Mouse (Mus musculus) embryonic facial prominence, embryonic 13.5 days (tissue): Measurements from ENCODE around the gene Slc22a15. TPM values are rescaled to one million over a fixed set of nuclear protein-coding genes. Genes with fewer than 3 reads are reported as not detected.

Experiments
- ATAC-seq: fragments of 200-750 bp; cut with Nextera tagmentation; 2 replicates; pipeline ENCODE4 v1.8.0; 2017; ENCODE audit warnings: low read depth; ENCODE audit not compliant: insufficient number of reproducible peaks, insufficient read depth, low FRiP score, low TSS enrichment
- H3K27ac ChIP-seq: fragments of 300-500 bp; sonication (generic); 2 replicates; pipeline ENCODE4 v1.5.1; 2015; ENCODE audit warnings: moderate library complexity, mild to moderate bottlenecking, inconsistent platforms
- H3K27me3 ChIP-seq: fragments of 300-500 bp; sonication (generic); 2 replicates; pipeline ENCODE4 v1.6.1; 2015; ENCODE audit warnings: mild to moderate bottlenecking, inconsistent platforms
- H3K36me3 ChIP-seq: fragments of 300-500 bp; sonication (generic); 2 replicates; pipeline ENCODE4 v1.6.1; 2015; ENCODE audit warnings: mild to moderate bottlenecking, inconsistent platforms
- H3K4me1 ChIP-seq: fragments of 300-500 bp; sonication (generic); 2 replicates; pipeline ENCODE4 v1.6.1; 2015; ENCODE audit warnings: inconsistent platforms
- H3K4me2 ChIP-seq: fragments of 300-500 bp; sonication (generic); 2 replicates; pipeline ENCODE4 v1.6.1; 2015; ENCODE audit warnings: moderate library complexity, mild to moderate bottlenecking, inconsistent platforms
- H3K4me3 ChIP-seq: fragments of 300-500 bp; sonication (generic); 2 replicates; pipeline ENCODE4 v1.5.1; 2015; ENCODE audit warnings: mild to moderate bottlenecking, inconsistent platforms
- H3K9ac ChIP-seq: fragments of 300-500 bp; sonication (generic); 2 replicates; pipeline ENCODE4 v1.6.1; 2015; ENCODE audit warnings: mild to moderate bottlenecking, inconsistent platforms
- H3K9me3 ChIP-seq: fragments of 300-500 bp; sonication (generic); 2 replicates; pipeline ENCODE4 v1.6.1; 2016; ENCODE audit warnings: inconsistent platforms
- WGBS: fragments of 180-500 bp; shearing (Covaris S2); methylation state at CpG from one replicate; pipeline ENCODE4 v1.1.7; 2015; ENCODE audit warnings: mixed read lengths; 5-methylcytosine and 5-hydroxymethylcytosine counted together
- polyA plus RNA-seq: library from polyadenylated mRNA; unstranded; fragments of >200 nt; fragmentation: Nextera tagmentation; extraction: Ambion mirVana; gene quantifications from 2 replicates; pipeline ENCODE4 v1.2.1, GENCODE M21; 2015

Slc22a15 gene
- polyA plus RNA-seq, 1 experiment from 2014 or later = 5.6 TPM

GRCm38 (mm10) chr3:101940418-101940817 is 16.2 kb upstream of the Slc22a15 start:
- Histone ChIP-seq H3K4me2 (no peak overlapping the region), H3K4me1 (no peaks in the 10 kb centered on the region), H3K27me3 (no peaks in the 10 kb centered on the region), H3K9ac (no peak overlapping the region), H3K36me3 (no peaks in the 10 kb centered on the region), H3K27ac (no peak overlapping the region), H3K4me3 (no peak overlapping the region), H3K9me3 (no peaks in the 10 kb centered on the region; the same call in 1 of the 2 replicates)
- WGBS = 79% methylated on average over 4 of the region's 4 CpGs
- ATAC-seq = no peak

GRCm38 (mm10) chr3:101939865-101940264 is 15.6 kb upstream of the Slc22a15 start:
- 92% methylated on average over 3 of the region's 3 CpGs for WGBS
- H3K4me3 ChIP-seq = no peak overlapping the region
- no peaks in the 10 kb centered on the region for H3K27me3 ChIP-seq
- H3K36me3 ChIP-seq = no peaks in the 10 kb centered on the region
- ATAC-seq = no peak
- no peak overlapping the region for H3K27ac ChIP-seq
- H3K4me2 ChIP-seq = no peak overlapping the region
- H3K9ac ChIP-seq = no peak overlapping the region
- no peaks in the 10 kb centered on the region for H3K4me1 ChIP-seq
- no peaks in the 10 kb centered on the region; the same call in 1 of the 2 replicates for H3K9me3 ChIP-seq

- no peak overlapping the region for H3K4me2 ChIP-seq
- H3K27me3 ChIP-seq = no peaks in the 10 kb centered on the region
- no peaks in the 10 kb centered on the region; the same call in 1 of the 2 replicates for H3K9me3 ChIP-seq
- no peak overlapping the region for H3K4me3 ChIP-seq
- ATAC-seq = no peak; the same call in 1 of the 2 replicates
- no peaks in the 10 kb centered on the region for H3K36me3 ChIP-seq
- no peak overlapping the region; the same call in 1 of the 2 replicates for H3K27ac ChIP-seq
- no peak overlapping the region for H3K9ac ChIP-seq
- H3K4me1 ChIP-seq = no peaks in the 10 kb centered on the region
- WGBS = 61% methylated on average over 7 of the region's 7 CpGs
Observed at GRCm38 (mm10) chr3:101939152-101939551, 14.9 kb upstream of the Slc22a15 start.

GRCm38 (mm10) chr3:101936369-101936768 is 12.1 kb upstream of the Slc22a15 start:
- Histone ChIP-seq H3K4me1 (0 out of 2 replicates have a peak, but pooled peaks cover 3% of the 10 kb centered on the region), H3K9ac (no peak overlapping the region), H3K36me3 (no peaks in the 10 kb centered on the region), H3K27me3 (no peaks in the 10 kb centered on the region), H3K4me3 (no peak overlapping the region), H3K27ac (no peak overlapping the region), H3K9me3 (no peaks in the 10 kb centered on the region), H3K4me2 (no peak overlapping the region)
- WGBS = 78% methylated on average over 3 of the region's 3 CpGs
- ATAC-seq = no peak

GRCm38 (mm10) chr3:101933820-101934219 is 9.6 kb upstream of the Slc22a15 start:
- no peak for ATAC-seq
- H3K9me3 ChIP-seq = no peaks in the 10 kb centered on the region
- H3K9ac ChIP-seq = no peak overlapping the region
- H3K4me2 ChIP-seq = no peak overlapping the region
- H3K36me3 ChIP-seq = no peaks in the 10 kb centered on the region
- peaks cover 3% of the 10 kb centered on the region; the same call in 1 of the 2 replicates for H3K4me1 ChIP-seq
- H3K27ac ChIP-seq = no peak overlapping the region
- H3K27me3 ChIP-seq = no peaks in the 10 kb centered on the region
- H3K4me3 ChIP-seq = no peak overlapping the region
- 90% methylated on average over 2 of the region's 2 CpGs for WGBS

GRCm38 (mm10) chr3:101929105-101929876 is 5.0 kb upstream of the Slc22a15 start:
- Histone ChIP-seq H3K9me3 (no peaks in the 10 kb centered on the region), H3K4me3 (no peak overlapping the region), H3K9ac (no peak overlapping the region), H3K4me1 (peaks cover 10% of the 10 kb centered on the region), H3K36me3 (no peaks in the 10 kb centered on the region), H3K27ac (no peak overlapping the region), H3K4me2 (no peak overlapping the region), H3K27me3 (no peaks in the 10 kb centered on the region)
- WGBS = 46% methylated on average over 4 of the region's 4 CpGs
- no peak for ATAC-seq

- 0 out of 2 replicates have a peak, but pooled peaks cover 3% of the 10 kb centered on the region for H3K36me3 ChIP-seq
- H3K27me3 ChIP-seq = no peaks in the 10 kb centered on the region
- no peak overlapping the region for H3K27ac ChIP-seq
- no peaks in the 10 kb centered on the region for H3K9me3 ChIP-seq
- peaks cover 13% of the 10 kb centered on the region for H3K4me1 ChIP-seq
- no peak overlapping the region for H3K4me3 ChIP-seq
- no peak overlapping the region for H3K4me2 ChIP-seq
- no peak for ATAC-seq
- no peak overlapping the region for H3K9ac ChIP-seq
Observed at GRCm38 (mm10) chr3:101926636-101927035, 2.4 kb upstream of the Slc22a15 start.

GRCm38 (mm10) chr3:101925663-101926062 is 1.4 kb upstream of the Slc22a15 start:
- 57% methylated on average over 1 of the region's 1 CpGs for WGBS
- Histone ChIP-seq H3K27me3 (no peaks in the 10 kb centered on the region), H3K9me3 (no peaks in the 10 kb centered on the region), H3K4me2 (no peak overlapping the region), H3K4me1 (peaks cover 13% of the 10 kb centered on the region), H3K4me3 (no peak overlapping the region), H3K36me3 (0 out of 2 replicates have a peak, but pooled peaks cover 3% of the 10 kb centered on the region), H3K27ac (0 out of 2 replicates have a peak overlapping the region, but pooled peaks have one; percentile 5), H3K9ac (no peak overlapping the region)
- no peak for ATAC-seq

GRCm38 (mm10) chr3:101922366-101922765 is 1.9 kb downstream of the Slc22a15 start:
- H3K4me3 ChIP-seq = no peak overlapping the region
- 94% methylated on average over 7 of the region's 7 CpGs for WGBS
- ATAC-seq = no peak
- H3K4me2 ChIP-seq = no peak overlapping the region
- no peak overlapping the region for H3K27ac ChIP-seq
- H3K36me3 ChIP-seq = 0 out of 2 replicates have a peak, but pooled peaks cover 3% of the 10 kb centered on the region
- no peaks in the 10 kb centered on the region for H3K27me3 ChIP-seq
- H3K9me3 ChIP-seq = no peaks in the 10 kb centered on the region
- peaks cover 20% of the 10 kb centered on the region for H3K4me1 ChIP-seq
- H3K9ac ChIP-seq = no peak overlapping the region

- WGBS = 89% methylated on average over 3 of the region's 3 CpGs
- no peaks in the 10 kb centered on the region for H3K9me3 ChIP-seq
- 0 out of 2 replicates have a peak overlapping the region, but pooled peaks have one; percentile 16 for H3K27ac ChIP-seq
- no peak overlapping the region for H3K9ac ChIP-seq
- no peak overlapping the region for H3K4me3 ChIP-seq
- no peak overlapping the region for H3K4me2 ChIP-seq
- H3K27me3 ChIP-seq = no peaks in the 10 kb centered on the region
- H3K4me1 ChIP-seq = peaks cover 12% of the 10 kb centered on the region
- peaks cover 18% of the 10 kb centered on the region for H3K36me3 ChIP-seq
- ATAC-seq = no peak
Observed at GRCm38 (mm10) chr3:101918526-101918925, 5.7 kb downstream of the Slc22a15 start.

GRCm38 (mm10) chr3:101917665-101918064 is 6.6 kb downstream of the Slc22a15 start:
- no peak for ATAC-seq
- Histone ChIP-seq H3K4me2 (no peak overlapping the region), H3K4me3 (no peak overlapping the region), H3K27me3 (no peaks in the 10 kb centered on the region), H3K9me3 (no peaks in the 10 kb centered on the region), H3K36me3 (peaks cover 25% of the 10 kb centered on the region), H3K4me1 (peaks cover 7% of the 10 kb centered on the region; the same call in 1 of the 2 replicates), H3K27ac (no peak overlapping the region), H3K9ac (no peak overlapping the region)
- WGBS = 15% methylated on average over 3 of the region's 3 CpGs

- H3K27ac ChIP-seq = no peak overlapping the region
- peaks cover 22% of the 10 kb centered on the region for H3K36me3 ChIP-seq
- H3K27me3 ChIP-seq = no peaks in the 10 kb centered on the region
- no peaks in the 10 kb centered on the region for H3K9me3 ChIP-seq
- H3K9ac ChIP-seq = no peak overlapping the region
- no peak overlapping the region for H3K4me2 ChIP-seq
- H3K4me3 ChIP-seq = no peak overlapping the region
- peaks cover 7% of the 10 kb centered on the region; the same call in 1 of the 2 replicates for H3K4me1 ChIP-seq
- no peak for ATAC-seq
- 64% methylated on average over 5 of the region's 5 CpGs for WGBS
Observed at GRCm38 (mm10) chr3:101916525-101916924, 7.7 kb downstream of the Slc22a15 start.
